Mouse (Mus musculus) stomach, postnatal 0 days (tissue): ENCODE results near the gene Stom. TPM values are rescaled to one million over a fixed set of nuclear protein-coding genes. Genes with fewer than 3 reads are reported as not detected.

Experiments used
- ATAC-seq: fragments of 200-750 bp; cut with Nextera tagmentation; 2 replicates; pipeline ENCODE4 v1.8.0; 2017; ENCODE audit not compliant: low FRiP score, low TSS enrichment
- DNase-seq: peaks from one replicate; pipeline ENCODE4 v3.0.0-alpha.2; 2016; ENCODE audit warnings: low spot score
- H3K27ac ChIP-seq: fragments of 300-500 bp; sonication (generic); replicated peaks from 2 replicates; pipeline ENCODE4 v1.5.1; 2014; ENCODE audit warnings: mild to moderate bottlenecking, control low read depth
- H3K27me3 ChIP-seq: fragments of 300-500 bp; sonication (generic); 2 replicates; pipeline ENCODE4 v1.6.1; 2014; ENCODE audit warnings: low read length; ENCODE audit not compliant: control insufficient read depth, insufficient read depth
- H3K36me3 ChIP-seq: fragments of 300-500 bp; sonication (generic); 2 replicates; pipeline ENCODE4 v1.6.1; 2014; ENCODE audit warnings: low read length, mixed read lengths; ENCODE audit not compliant: control insufficient read depth, insufficient read depth
- H3K4me1 ChIP-seq: fragments of 300-500 bp; sonication (generic); replicated peaks from 2 replicates; pipeline ENCODE4 v1.6.1; 2014; ENCODE audit warnings: antibody characterized with exemption; ENCODE audit not compliant: control insufficient read depth, insufficient read depth
- H3K4me2 ChIP-seq: fragments of 300-500 bp; sonication (generic); replicated peaks from 2 replicates; pipeline ENCODE4 v1.6.1; 2014; ENCODE audit warnings: low read depth, mild to moderate bottlenecking, control low read depth, moderate library complexity
- H3K4me3 ChIP-seq: fragments of 300-500 bp; sonication (generic); 2 replicates; pipeline ENCODE4 v1.5.1; 2014; ENCODE audit warnings: low read depth, low read length, control low read depth
- H3K9ac ChIP-seq: fragments of 300-500 bp; sonication (generic); 2 replicates; pipeline ENCODE4 v1.6.1; 2014; ENCODE audit warnings: mild to moderate bottlenecking, low read length, control low read depth, mixed read lengths
- H3K9me3 ChIP-seq: fragments of 300-500 bp; sonication (generic); 2 replicates; pipeline ENCODE4 v1.6.1; 2016; ENCODE audit warnings: low read length; ENCODE audit not compliant: control insufficient read depth
- CTCF ChIP-seq: IDR thresholded peaks from 2 replicates; pipeline ENCODE4 v1.5.1; 2016; ENCODE audit warnings: antibody characterized with exemption, low read depth, mild to moderate bottlenecking, moderate library complexity
- EP300 ChIP-seq: optimal IDR thresholded peaks from 2 replicates; pipeline ENCODE3; 2016; ENCODE audit warnings: antibody characterized with exemption
- WGBS: fragments of 180-500 bp; shearing (Covaris S2); extraction: QIAGEN DNeasy Blood & Tissue Kit; methylation state at CpG from one replicate; pipeline ENCODE4 v1.1.7; 2014; 5-methylcytosine and 5-hydroxymethylcytosine counted together
- polyA plus RNA-seq: library from polyadenylated mRNA; unstranded; fragments of >200 nt; fragmentation: Nextera tagmentation; extraction: Ambion mirVana; gene quantifications from 2 replicates; pipeline ENCODE4 v1.2.1, GENCODE M21; 2015

Gene Stom
- polyA plus RNA-seq, 1 experiment from 2014 or later, result 53.5 TPM

- TF ChIP-seq EP300 (no peak), CTCF (no peak)
- H3K27me3 ChIP-seq, result no peaks in the 10 kb centered on the region
- no peaks in the 10 kb centered on the region for H3K36me3 ChIP-seq
- H3K4me1 ChIP-seq, result peaks cover 38% of the 10 kb centered on the region
- peak overlapping the region; percentile 95 for H3K27ac ChIP-seq
- WGBS, result 37% methylated on average over 10 of the region's 10 CpGs
- ATAC-seq, result peak; percentile 18
- no peak overlapping the region; the same call in 1 of the 2 replicates for H3K4me2 ChIP-seq
- H3K4me3 ChIP-seq, result no peak overlapping the region
- no peaks in the 10 kb centered on the region for H3K9me3 ChIP-seq
- peak overlapping the region; percentile 50 for H3K9ac ChIP-seq
- DNase-seq, result peak; percentile 55
Measured at GRCm38 (mm10) chr2:35267876-35268566, 68.8 kb downstream of the Stom start.

- DNase-seq (peak; percentile 95), ATAC-seq (peak; percentile 68)
- no peaks in the 10 kb centered on the region for H3K36me3 ChIP-seq
- no peaks in the 10 kb centered on the region for H3K27me3 ChIP-seq
- WGBS, result 55% methylated on average over 13 of the region's 13 CpGs
- H3K4me3 ChIP-seq, result no peak overlapping the region
- H3K4me1 ChIP-seq, result peaks cover 36% of the 10 kb centered on the region
- TF ChIP-seq EP300 (no peak), CTCF (no peak)
- peak overlapping the region; percentile 25 for H3K4me2 ChIP-seq
- no peaks in the 10 kb centered on the region for H3K9me3 ChIP-seq
- H3K27ac ChIP-seq, result peak overlapping the region; percentile 95
- H3K9ac ChIP-seq, result peak overlapping the region; percentile 50
Measured at GRCm38 (mm10) chr2:35267156-35267875, 69.5 kb downstream of the Stom start.

DNA sequence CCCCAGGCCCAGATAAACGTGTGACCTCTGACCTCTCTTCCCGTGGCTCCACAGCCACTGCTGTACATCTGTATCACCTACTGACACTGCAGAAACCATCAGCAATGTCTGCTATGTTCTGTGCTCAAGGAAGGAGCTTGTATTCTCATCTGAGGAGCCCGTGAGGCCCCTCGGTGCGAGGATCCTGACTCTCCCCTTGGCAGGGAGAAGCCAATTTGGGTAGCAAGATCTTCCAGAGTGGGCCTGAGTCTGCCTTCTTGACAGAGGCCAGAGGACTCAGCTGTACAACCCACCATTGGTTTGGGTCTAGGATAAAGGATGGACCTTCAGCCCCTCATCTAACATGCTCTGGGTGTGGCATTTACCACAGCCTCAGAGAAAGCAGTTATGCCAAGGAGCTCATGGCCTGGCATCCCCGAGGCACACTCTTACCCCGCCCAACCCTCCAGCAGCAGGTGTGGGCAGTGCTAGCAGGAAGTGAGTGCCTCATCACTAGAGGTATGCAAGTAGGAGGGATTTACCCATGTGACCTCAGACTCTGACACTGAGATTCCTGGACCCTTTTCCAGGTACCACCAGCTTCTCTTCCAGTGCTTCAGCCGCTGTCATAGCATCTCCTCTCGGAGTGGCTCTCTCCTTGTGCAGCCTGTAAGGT, 70.4 kb downstream of the Stom start:
- H3K36me3 ChIP-seq, result no peaks in the 10 kb centered on the region
- peak overlapping the region; percentile 38; the same call in 1 of the 2 replicates for H3K9ac ChIP-seq
- TF ChIP-seq EP300, result no peak
- no peak overlapping the region for H3K4me3 ChIP-seq
- ATAC-seq (peak; percentile 64), DNase-seq (peak; percentile 75)
- no peaks in the 10 kb centered on the region for H3K27me3 ChIP-seq
- peak overlapping the region; percentile 95 for H3K27ac ChIP-seq
- H3K4me2 ChIP-seq, result no peak overlapping the region
- H3K4me1 ChIP-seq, result peaks cover 33% of the 10 kb centered on the region
- H3K9me3 ChIP-seq, result no peaks in the 10 kb centered on the region
- 60% methylated on average over 9 of the region's 9 CpGs for WGBS

- H3K9ac ChIP-seq, result peak overlapping the region; percentile 13; the same call in 1 of the 2 replicates
- no peaks in the 10 kb centered on the region for H3K36me3 ChIP-seq
- ATAC-seq, result no peak
- peak overlapping the region; percentile 25 for H3K4me2 ChIP-seq
- no peak for DNase-seq
- H3K4me3 ChIP-seq, result no peak overlapping the region
- peak overlapping the region; percentile 95 for H3K27ac ChIP-seq
- H3K4me1 ChIP-seq, result peaks cover 30% of the 10 kb centered on the region
- no peaks in the 10 kb centered on the region for H3K27me3 ChIP-seq
- no peaks in the 10 kb centered on the region for H3K9me3 ChIP-seq
- no peak for TF ChIP-seq EP300
- TF ChIP-seq CTCF, result no peak
- WGBS, result 61% methylated on average over 8 of the region's 8 CpGs
Measured at GRCm38 (mm10) chr2:35265775-35266174, 71.0 kb downstream of the Stom start.

DNA sequence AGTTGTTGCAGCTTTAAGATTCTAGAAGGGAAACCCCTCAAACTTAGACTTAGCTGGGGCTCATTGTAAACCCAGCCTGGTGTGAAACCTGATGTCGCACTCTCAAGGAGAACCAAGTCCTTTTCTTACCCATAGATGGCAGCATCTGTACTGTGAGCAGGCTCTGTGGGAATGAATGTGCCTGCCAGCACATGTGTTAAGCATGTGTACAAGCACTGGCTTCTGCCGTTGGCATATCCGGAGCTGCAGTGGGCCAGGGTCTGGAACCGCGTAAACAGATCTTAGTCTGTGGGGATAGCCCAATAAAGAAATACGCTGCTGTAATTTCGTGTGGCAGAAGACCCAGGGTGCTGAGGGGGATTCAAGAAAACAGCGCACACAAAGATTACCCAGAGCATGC, 71.5 kb downstream of the Stom start:
- ATAC-seq (peak; percentile 45), DNase-seq (peak; percentile 59)
- H3K4me1 ChIP-seq, result peaks cover 27% of the 10 kb centered on the region
- no peaks in the 10 kb centered on the region for H3K27me3 ChIP-seq
- peak overlapping the region; percentile 95 for H3K27ac ChIP-seq
- H3K9ac ChIP-seq, result peak overlapping the region; percentile 13; the same call in 1 of the 2 replicates
- no peaks in the 10 kb centered on the region for H3K9me3 ChIP-seq
- peak overlapping the region; percentile 25 for H3K4me2 ChIP-seq
- 28% methylated on average over 8 of the region's 8 CpGs for WGBS
- H3K36me3 ChIP-seq, result no peaks in the 10 kb centered on the region
- H3K4me3 ChIP-seq, result no peak overlapping the region
- peak; percentile 91 for TF ChIP-seq CTCF
- TF ChIP-seq EP300, result no peak
